Comparison of ENCODE assay signal across 11 mouse cellular contexts in genomic region chr12:69215000-69215785, GRCm38 (mm10). TPM values are rescaled to one million over a fixed set of nuclear protein-coding genes. Genes with fewer than 3 reads are reported as not detected.
A peak's percentile ranks its signal among the peaks of the same experiment; 100 is the strongest.
DNase-seq lines count a peak whose midpoint lies in the region; TF ChIP-seq lines count a peak whose summit lies in the region.
"Had no signal": no experiment of that assay in that cellular context is flagged by ENCODE, and none has a peak within 500 bp of the region (broad histone marks: within the 10 kb centered on the region; RNA-seq: fewer than 3 reads in every experiment).

No protein-coding gene starts in this region.

- H3K27ac ChIP-seq in thymus, adult 2 months (ENCODE audit: control insufficient read depth, insufficient read depth, low read length): no peak overlapping the region
- H3K27ac ChIP-seq: embryonic facial prominence, embryonic 13.5 days had no signal

- no peaks in the 10 kb centered on the region for H3K27me3 ChIP-seq in thymus, adult 2 months (ENCODE audit: control insufficient read depth, insufficient read depth, low read length)
- H3K27me3 ChIP-seq: embryonic facial prominence, embryonic 13.5 days; Patski had no signal

- peak; percentile 33 for DNase-seq in ovary, adult 18-20 months (ENCODE audit: low spot score)
- no peak for DNase-seq in ovary, postnatal 10 days (ENCODE audit: low spot score)
- DNase-seq in gastrocnemius, adult 18-20 months (ENCODE audit: low spot score): peak; percentile 69
- peak; percentile 60 to 67 for DNase-seq in layer of hippocampus, postnatal 10 days (ENCODE audit: low spot score in 2 of 2)
- DNase-seq in urinary bladder, postnatal 36 days (ENCODE audit: low spot score in 2 of 2): peak; percentile 47 to 78
- DNase-seq in thymus, adult 2 months: no peak
- DNase-seq in kidney, postnatal 4 days: no peak
- DNase-seq in kidney, adult 9 months: no peak

- H3K4me3 ChIP-seq in thymus, adult 2 months (ENCODE audit: control insufficient read depth, insufficient read depth, low read length): no peak overlapping the region
- H3K4me3 ChIP-seq: embryonic facial prominence, embryonic 13.5 days; myocyte had no signal

- no peak for TF ChIP-seq CTCF in thymus, adult 2 months (IDR thresholded peaks at IDR 0.05; ENCODE audit: borderline replicate concordance, control insufficient read depth, extremely low read depth, insufficient read depth, low read length, poor library complexity)

- TF ChIP-seq POLR2A in thymus, adult 2 months (IDR thresholded peaks at IDR 0.05; ENCODE audit: control insufficient read depth, extremely low read depth, insufficient read depth, low read length, poor library complexity): no peak

- WGBS in thymus, adult 2 months: 95% methylated on average over 3 of the region's 3 CpGs

- peaks cover 3% of the 10 kb centered on the region; the same call in 1 of the 2 replicates for H3K36me3 ChIP-seq in thymus, adult 2 months (ENCODE audit: control insufficient read depth, insufficient read depth, low read length)

- no peaks in the 10 kb centered on the region for H3K4me1 ChIP-seq in thymus, adult 2 months (replicated peaks; ENCODE audit: control insufficient read depth, insufficient read depth, low read length)
- H3K4me1 ChIP-seq: embryonic facial prominence, embryonic 13.5 days had no signal

RNA-seq across cellular contexts. Expression of gene Gm49384, which starts 11.1 kb away (rescaled TPM):
- 1 to 10 TPM; 1.9 to 2.0 TPM for total RNA-seq in gastrocnemius, adult 18-20 months (2021)
- total RNA-seq in layer of hippocampus, postnatal 10 days (2021): 1 to 10 TPM; 6.5 TPM
- polyA plus RNA-seq in thymus, adult 2 months (2012; rRNA removed): 0.36 and 1.3 TPM in 2 replicates

RNA-seq across cellular contexts. Expression of gene Pole2, which starts 12.8 kb away (rescaled TPM):
- under 1 TPM; 0.18 to 0.19 TPM for total RNA-seq in gastrocnemius, adult 18-20 months (2021)
- 1 to 10 TPM; 1.0 to 1.3 TPM for total RNA-seq in layer of hippocampus, postnatal 10 days (2021)
- 16.5 and 16.9 TPM in 2 replicates for polyA plus RNA-seq in thymus, adult 2 months (2012; rRNA removed)

RNA-seq across cellular contexts. Expression of gene Dnaaf2, which starts 17.0 kb away (rescaled TPM):
- total RNA-seq in gastrocnemius, adult 18-20 months (2021): under 1 TPM; 0.59 to 0.73 TPM
- total RNA-seq in layer of hippocampus, postnatal 10 days (2021): 1 to 10 TPM; 2.5 to 2.6 TPM
- polyA plus RNA-seq in thymus, adult 2 months (2012; rRNA removed): 4.8 TPM in 2 replicates

RNA-seq across cellular contexts. Expression of gene Gm49383, which starts 18.3 kb away (rescaled TPM):
- total RNA-seq in gastrocnemius, adult 18-20 months (2021): 1 to 10 TPM; 1.7 to 3.4 TPM
- 1 to 10 TPM; 4.0 to 6.5 TPM for total RNA-seq in layer of hippocampus, postnatal 10 days (2021)
- 5.5 and 9.5 TPM in 2 replicates for polyA plus RNA-seq in thymus, adult 2 months (2012; rRNA removed)

RNA-seq across cellular contexts. Expression of gene Klhdc1, which starts 25.8 kb away (rescaled TPM):
- total RNA-seq in gastrocnemius, adult 18-20 months (2021): 10 to 100 TPM; 22.7 to 26.2 TPM
- 10 to 100 TPM; 14.2 to 16.2 TPM for total RNA-seq in layer of hippocampus, postnatal 10 days (2021)
- 1.2 and 1.4 TPM in 2 replicates for polyA plus RNA-seq in thymus, adult 2 months (2012; rRNA removed)

Comparison
In these comparisons a context has a peak if more than half of its experiments do, and no peak if none do; other contexts are left out.
1. DNase-seq: peak in ovary, adult 18-20 months (single experiment), gastrocnemius, adult 18-20 months (single experiment), layer of hippocampus, postnatal 10 days (2 of 2) and urinary bladder, postnatal 36 days (2 of 2); none in ovary, postnatal 10 days (single experiment), thymus, adult 2 months (single experiment), kidney, postnatal 4 days (0 of 2) and kidney, adult 9 months (single experiment).